In the genomic region with DNA sequence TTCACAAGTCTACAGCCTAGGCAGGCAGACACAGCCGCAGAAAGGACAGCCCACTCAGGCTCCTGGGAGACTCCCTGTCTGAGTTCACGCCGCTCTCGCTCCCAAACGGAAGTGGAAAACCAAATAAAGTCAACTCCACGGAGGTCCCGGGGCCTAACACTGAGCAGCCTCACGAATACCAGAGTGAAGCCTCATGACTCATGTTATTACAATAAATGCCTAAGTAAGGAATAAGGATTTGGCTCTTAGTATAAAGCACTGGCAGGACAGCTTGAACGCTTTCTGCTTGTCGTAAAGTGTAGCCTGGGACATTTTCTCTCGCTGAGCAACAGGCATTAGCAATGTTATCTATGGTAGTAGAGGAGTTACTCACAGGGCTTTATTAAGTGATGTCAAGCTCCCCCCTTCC, we compare ENCODE assay signal across 9 mouse cellular contexts.
A peak's percentile ranks its signal among the peaks of the same experiment; 100 is the strongest.
DNase-seq lines count a peak whose midpoint lies in the region; ATAC-seq and TF ChIP-seq lines count a peak whose summit lies in the region.
"Had no signal": no experiment of that assay in that cellular context is flagged by ENCODE, and none has a peak within 500 bp of the region (broad histone marks: within the 10 kb centered on the region; RNA-seq: fewer than 3 reads in every experiment).

No protein-coding gene starts in this region.

- peak; percentile 72 for ATAC-seq in kidney, embryonic 14.5 days (ENCODE audit: low FRiP score, low TSS enrichment)

- WGBS in kidney, embryonic 14.5 days, result 32% methylated on average over 11 of the region's 11 CpGs

- H3K36me3 ChIP-seq in kidney, embryonic 14.5 days (ENCODE audit: control insufficient read depth, insufficient read depth, low read length), result no peaks in the 10 kb centered on the region

- peaks cover 37% of the 10 kb centered on the region for H3K4me1 ChIP-seq in embryonic fibroblast, embryonic 13.5 days (ENCODE audit: control insufficient read depth, insufficient read depth, low read length)
- H3K4me1 ChIP-seq in kidney, embryonic 14.5 days (ENCODE audit: control insufficient read depth, insufficient read depth, low read length), result peaks cover 26% of the 10 kb centered on the region

- no peak for TF ChIP-seq CTCF in embryonic fibroblast, embryonic 13.5 days (IDR thresholded peaks at IDR 0.05; ENCODE audit: borderline replicate concordance, insufficient read depth, low read length)

- H3K4me3 ChIP-seq in embryonic fibroblast, embryonic 13.5 days (ENCODE audit: insufficient read depth, low read length), result no peak overlapping the region
- no peak overlapping the region for H3K4me3 ChIP-seq in kidney, embryonic 14.5 days (ENCODE audit: low read length)

- H3K4me2 ChIP-seq in kidney, embryonic 14.5 days (replicated peaks; ENCODE audit: low read depth, low read length), result no peak overlapping the region; the same call in 1 of the 2 replicates

- DNase-seq in adrenal gland, postnatal 14 days, result peak; percentile 31
- DNase-seq in adrenal gland, postnatal 25 days, result no peak
- DNase-seq in lung, postnatal 14 days, result peak; percentile 25
- no peak for DNase-seq in left cerebral cortex, adult 18-20 months (ENCODE audit: low spot score in 2 of 2)
- DNase-seq in spleen, postnatal 36 days (ENCODE audit: low spot score in 2 of 2), result no peak
- DNase-seq in cerebellum, adult 11-12 months, result no peak

- no peaks in the 10 kb centered on the region for H3K27me3 ChIP-seq in kidney, embryonic 14.5 days (ENCODE audit: control insufficient read depth, insufficient read depth, low read length)

- H3K27ac ChIP-seq in embryonic fibroblast, embryonic 13.5 days (ENCODE audit: insufficient read depth, low read length), result peak overlapping the region; percentile 97
- peak overlapping the region; percentile 83 for H3K27ac ChIP-seq in kidney, embryonic 14.5 days (ENCODE audit: low read depth, low read length)
- H3K27ac ChIP-seq: macrophage had no signal

- no peaks in the 10 kb centered on the region for H3K9me3 ChIP-seq in kidney, embryonic 14.5 days (ENCODE audit: control insufficient read depth, low read length)

- no peak; the same call in 1 of the 2 replicates for TF ChIP-seq POLR2A in embryonic fibroblast, embryonic 13.5 days (IDR thresholded peaks at IDR 0.05; ENCODE audit: low read depth, low read length)

- H3K9ac ChIP-seq in kidney, embryonic 14.5 days (ENCODE audit: low read depth, low read length), result no peak overlapping the region

Comparison
In these comparisons a context has a peak if more than half of its experiments do, and no peak if none do; other contexts are left out.
1. DNase-seq: peak in adrenal gland, postnatal 14 days (single experiment) and lung, postnatal 14 days (single experiment); none in adrenal gland, postnatal 25 days (single experiment), left cerebral cortex, adult 18-20 months (0 of 2), spleen, postnatal 36 days (0 of 2) and cerebellum, adult 11-12 months (single experiment).